Mouse (Mus musculus) adrenal gland, adult 2 months (tissue): ENCODE data around the gene Olfr1419. TPM values are rescaled to one million over a fixed set of nuclear protein-coding genes. Genes with fewer than 3 reads are reported as not detected.
"Not testable (repeated sequence)": the region's sequence is repeated elsewhere in the genome, so short reads cannot be mapped to it uniquely, and the experiment has no call there.

ENCODE experiments used
- DNase-seq: peaks from one replicate; pipeline ENCODE4 v3.0.0; 2021
- long read RNA-seq: library from polyadenylated mRNA; stranded (forward); transcript quantifications from one replicate; pipeline ENCODE4 v2.0.0, GENCODE M21; 2021
- polyA plus RNA-seq: library from polyadenylated mRNA; depleted of rRNA; stranded (reverse); fragments of >200 nt; gene quantifications from 2 replicates; pipeline ENCODE4 v1.2.3, GENCODE M21; 2012; rRNA removed
- total RNA-seq, 2 experiments: library from RNA; stranded (reverse); gene quantifications; 2 replicates each; pipeline ENCODE4 v1.2.3; 2021

Gene Olfr1419
- not detected for total RNA-seq
- not detected in 2 replicates for polyA plus RNA-seq
- long read RNA-seq = 0 reads

- no peak for DNase-seq
These were observed at the start of gene Olfr1419 for GRCm38 (mm10) chr19:11875006-11875405. Gene Olfr1419, minus strand, starts transcription at chr19:11875106.

- DNase-seq = not testable (repeated sequence)
These were observed 47.6 kb upstream of the Olfr1419 start for GRCm38 (mm10) chr19:11922515-11922914.

GRCm38 (mm10) chr19:11922068-11922467 is 47.2 kb upstream of the Olfr1419 start:
- DNase-seq = no peak

- DNase-seq = peak; percentile 9
These were observed 40.9 kb upstream of the Olfr1419 start for GRCm38 (mm10) chr19:11915804-11916203.

- DNase-seq = peak; percentile 80
These were observed 37.7 kb upstream of the Olfr1419 start for GRCm38 (mm10) chr19:11912533-11913121.

GRCm38 (mm10) chr19:11912037-11912532 is 37.2 kb upstream of the Olfr1419 start, which contains the start of gene Patl1:
Gene Patl1, plus strand, starts transcription at chr19:11912399.
- DNase-seq = peak; percentile 99

- DNase-seq = no peak
These were observed 36.7 kb upstream of the Olfr1419 start for GRCm38 (mm10) chr19:11911603-11912002.

GRCm38 (mm10) chr19:11911021-11911420 is 36.1 kb upstream of the Olfr1419 start:
- no peak for DNase-seq

- no peak for DNase-seq
These were observed 11.4 kb upstream of the Olfr1419 start, which contains the start of gene Olfr1420 for GRCm38 (mm10) chr19:11886265-11886664. Gene Olfr1420, plus strand, starts transcription at chr19:11886565.

GRCm38 (mm10) chr19:11878404-11878803 is 3.5 kb upstream of the Olfr1419 start:
- not testable (repeated sequence) for DNase-seq

- DNase-seq = no peak
These were observed 7.1 kb downstream of the Olfr1419 start for GRCm38 (mm10) chr19:11867837-11868236.

- DNase-seq = no peak
These were observed 13.9 kb downstream of the Olfr1419 start, which contains the start of gene Olfr1418 for GRCm38 (mm10) chr19:11860966-11861365. Gene Olfr1418, minus strand, starts transcription at chr19:11861066.

- DNase-seq = peak; percentile 75
These were observed 18.4 kb downstream of the Olfr1419 start for GRCm38 (mm10) chr19:11856506-11856905.

GRCm38 (mm10) chr19:11854821-11855220 is 20.1 kb downstream of the Olfr1419 start:
- no peak for DNase-seq

GRCm38 (mm10) chr19:11852652-11853051 is 22.3 kb downstream of the Olfr1419 start:
- DNase-seq = no peak

GRCm38 (mm10) chr19:11846333-11846732 is 28.6 kb downstream of the Olfr1419 start:
- DNase-seq = no peak

- no peak for DNase-seq
These were observed 35.8 kb downstream of the Olfr1419 start, which contains the start of gene Olfr1417 for GRCm38 (mm10) chr19:11839119-11839518. Gene Olfr1417, minus strand, starts transcription at chr19:11839219.

GRCm38 (mm10) chr19:11823346-11824065 is 51.4 kb downstream of the Olfr1419 start:
- DNase-seq = no peak

GRCm38 (mm10) chr19:11820211-11820610 is 54.7 kb downstream of the Olfr1419 start:
- no peak for DNase-seq

GRCm38 (mm10) chr19:11819800-11820199 is 55.1 kb downstream of the Olfr1419 start:
- peak; percentile 83 for DNase-seq

- DNase-seq = peak; percentile 17
These were observed 55.7 kb downstream of the Olfr1419 start, which contains the start of gene Stx3 for GRCm38 (mm10) chr19:11819143-11819700. Gene Stx3, minus strand, starts transcription at chr19:11819403.
